Mouse (Mus musculus) gastrocnemius, adult 2 months (tissue): ENCODE measurements around the gene Spesp1. TPM values are rescaled to one million over a fixed set of nuclear protein-coding genes. Genes with fewer than 3 reads are reported as not detected.

Source experiments
- DNase-seq: peaks from one replicate; pipeline ENCODE4 v3.0.0; 2022
- H3K27ac ChIP-seq: fragments of 200-600 bp; 2 replicates; pipeline ENCODE4 v1.8.1; 2022; ENCODE audit warnings: mild to moderate bottlenecking
- H3K4me3 ChIP-seq: fragments of 200-600 bp; 2 replicates; pipeline ENCODE4 v1.8.1; 2022; ENCODE audit warnings: mild to moderate bottlenecking, moderate library complexity
- CTCF ChIP-seq: fragments of 200-600 bp; IDR thresholded peaks from 2 replicates; pipeline ENCODE4 v1.8.1; 2022; ENCODE audit warnings: antibody characterized with exemption, mild to moderate bottlenecking, moderate library complexity
- intact Hi-C: fragments of 180-260 bp; cut with DNase I; formaldehyde crosslinking; loops from one replicate; pipeline ENCODE4 v1.15.1; 2025
- microRNA-seq: library from miRNA; unstranded; fragments of <30 nt; microRNA quantifications from one replicate; pipeline ENCODE4 v1.2.0, GENCODE M21; 2021
- total RNA-seq, 2 experiments: library from RNA; stranded (reverse); gene quantifications; 2 replicates each; pipeline ENCODE4 v1.2.3; 2021

Spesp1 gene
- total RNA-seq, 2 experiments from 2014 or later = not detected

DNA sequence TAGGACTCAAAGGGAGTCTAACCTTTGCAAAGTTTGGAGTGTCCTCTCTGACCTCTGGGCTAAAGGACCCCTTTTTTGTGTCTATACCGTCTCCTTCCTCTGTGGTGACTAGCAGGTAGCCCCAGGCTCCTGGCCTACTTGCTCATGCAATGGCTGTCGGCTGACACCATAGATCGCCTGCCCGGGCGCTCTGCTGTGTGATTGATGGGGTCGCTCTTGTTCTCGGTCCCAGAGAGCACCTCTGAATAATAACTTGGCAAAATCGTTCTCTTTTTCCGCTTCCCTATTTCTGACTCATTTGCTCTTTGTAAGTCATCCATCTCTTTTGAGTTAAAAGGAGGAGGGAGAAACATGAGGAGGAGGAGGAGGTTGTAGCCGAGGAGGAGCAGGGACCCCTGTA is 42.0 kb downstream of the Spesp1 start:
- intact Hi-C loops = loop anchor here (5.0 kb wide), 1 partner anchor 118 kb away; the partner anchor contains the start of gene Glce
- no peak for DNase-seq
- no peak for TF ChIP-seq CTCF
- Histone ChIP-seq H3K4me3 (no peak overlapping the region), H3K27ac (no peak overlapping the region)

DNA sequence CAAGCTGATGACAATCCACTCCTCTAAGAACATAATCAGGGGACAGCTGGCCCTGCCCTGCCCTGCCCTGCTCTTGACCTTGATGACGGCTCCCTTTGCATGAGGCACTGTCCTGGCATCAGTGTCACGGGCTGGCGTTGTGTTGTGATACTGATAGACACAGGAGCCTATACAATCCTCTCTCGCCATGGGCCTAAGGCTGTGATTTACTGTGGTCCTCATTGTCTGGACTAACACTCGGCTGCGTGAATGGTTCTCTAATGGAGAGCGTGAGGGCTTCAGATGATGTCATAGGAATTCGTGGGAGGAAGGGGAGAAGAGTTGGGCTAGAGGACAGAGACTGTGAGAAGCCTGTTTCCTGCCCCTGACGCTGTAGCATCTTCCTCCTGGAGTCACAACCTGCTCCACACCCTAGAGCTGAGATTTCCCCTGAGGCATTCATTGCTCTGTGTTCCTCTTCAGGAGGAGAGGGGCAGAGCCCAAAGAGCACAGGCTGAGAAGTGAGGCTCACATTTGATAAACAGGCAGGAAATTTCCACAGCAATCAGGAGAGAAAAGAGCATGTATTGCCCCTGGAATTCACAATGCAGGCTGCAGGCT is 44.5 kb downstream of the Spesp1 start:
- intact Hi-C loops = no loop called here
- Histone ChIP-seq H3K4me3 (no peak overlapping the region), H3K27ac (peak overlapping the region; percentile 54)
- no peak for DNase-seq
- TF ChIP-seq CTCF = no peak

DNA sequence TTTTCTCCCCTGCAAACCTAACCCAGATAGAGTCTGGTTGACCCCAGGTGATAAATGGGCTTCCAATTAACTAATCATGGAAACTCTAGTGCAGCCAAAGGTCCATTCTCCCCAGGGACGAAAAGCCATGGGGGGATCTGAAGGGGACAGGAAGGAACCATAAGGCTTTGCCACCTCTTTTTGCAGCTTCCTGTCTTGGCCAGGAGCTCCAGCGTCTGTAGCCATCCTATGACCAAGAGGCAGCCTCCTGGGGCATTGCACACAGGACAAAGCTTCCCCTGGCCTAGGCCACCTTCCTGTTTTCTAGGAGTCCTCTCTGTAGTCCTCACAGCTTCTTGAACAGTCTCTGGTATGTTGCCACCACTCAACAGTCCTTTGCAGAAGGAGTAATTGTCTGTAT is 46.5 kb downstream of the Spesp1 start:
- intact Hi-C loops = no loop called here
- Histone ChIP-seq H3K4me3 (no peak overlapping the region), H3K27ac (peak overlapping the region; percentile 10; the same call in 1 of the 2 replicates)
- no peak for DNase-seq
- no peak for TF ChIP-seq CTCF

DNA sequence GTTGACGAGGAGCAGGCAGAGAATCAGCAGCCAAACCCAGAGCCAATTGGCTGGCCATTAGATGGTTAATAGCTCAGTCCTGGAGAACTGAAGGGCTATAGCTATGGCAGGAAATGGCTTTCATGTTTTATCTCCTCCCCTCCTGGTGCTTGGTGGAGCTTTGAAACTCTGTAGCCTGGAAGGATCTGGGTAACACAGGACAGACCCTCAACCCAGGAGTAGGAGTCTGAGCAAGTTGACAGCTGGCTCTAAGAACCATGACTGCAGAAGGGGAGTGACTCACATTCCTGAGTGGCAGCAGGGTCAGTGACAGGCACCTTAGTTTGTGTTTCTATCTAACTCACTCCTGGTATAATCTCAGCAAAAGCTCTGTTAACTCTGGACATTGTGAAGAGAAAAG is 49.4 kb downstream of the Spesp1 start:
- no peak for TF ChIP-seq CTCF
- intact Hi-C loops = no loop called here
- DNase-seq = no peak
- Histone ChIP-seq H3K27ac (no peak overlapping the region), H3K4me3 (no peak overlapping the region)

DNA sequence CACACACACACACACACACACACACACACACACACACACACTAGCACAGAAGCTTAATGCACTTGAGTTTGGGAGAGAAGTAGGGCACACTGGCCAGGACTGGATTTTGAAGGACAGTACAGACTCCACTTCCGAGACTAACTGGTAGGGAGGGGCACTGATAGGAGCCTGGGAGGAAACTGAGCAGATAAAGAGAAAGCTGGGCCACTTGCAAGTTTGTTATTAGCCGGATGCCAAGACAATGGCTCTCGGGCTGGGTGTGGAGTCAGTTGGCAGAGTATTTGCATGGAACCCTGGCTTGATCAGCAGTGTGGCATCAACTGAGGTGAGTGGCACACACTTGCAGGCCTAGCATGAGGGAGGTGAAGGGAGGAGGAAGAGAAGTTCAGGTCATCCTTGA is 51.0 kb downstream of the Spesp1 start:
- no peak for TF ChIP-seq CTCF
- no peak for DNase-seq
- intact Hi-C loops = no loop called here
- Histone ChIP-seq H3K4me3 (no peak overlapping the region), H3K27ac (0 out of 2 replicates have a peak overlapping the region, but pooled peaks have one; percentile 12)

DNA sequence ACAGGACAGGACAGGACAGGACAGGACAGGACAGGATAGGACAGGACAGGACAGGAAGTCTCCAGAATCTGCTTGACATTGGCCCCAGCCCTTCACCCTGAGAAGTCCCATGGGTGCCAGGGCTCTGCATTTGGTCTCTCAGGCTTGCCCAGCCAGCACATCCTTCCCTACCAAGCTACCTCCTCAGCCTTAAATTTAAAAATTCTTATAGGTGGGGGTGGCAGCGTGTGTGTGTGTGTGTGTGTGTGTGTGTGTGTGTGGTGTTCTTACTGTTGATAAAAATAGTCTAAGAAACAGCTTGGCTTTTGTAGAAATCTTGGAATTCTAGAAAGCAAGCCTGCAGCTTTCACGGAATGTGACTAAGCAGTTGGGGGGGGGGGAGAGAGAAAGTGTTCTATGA is 52.0 kb downstream of the Spesp1 start:
- no peak overlapping the region for H3K27ac ChIP-seq
- intact Hi-C loops = no loop called here

DNA sequence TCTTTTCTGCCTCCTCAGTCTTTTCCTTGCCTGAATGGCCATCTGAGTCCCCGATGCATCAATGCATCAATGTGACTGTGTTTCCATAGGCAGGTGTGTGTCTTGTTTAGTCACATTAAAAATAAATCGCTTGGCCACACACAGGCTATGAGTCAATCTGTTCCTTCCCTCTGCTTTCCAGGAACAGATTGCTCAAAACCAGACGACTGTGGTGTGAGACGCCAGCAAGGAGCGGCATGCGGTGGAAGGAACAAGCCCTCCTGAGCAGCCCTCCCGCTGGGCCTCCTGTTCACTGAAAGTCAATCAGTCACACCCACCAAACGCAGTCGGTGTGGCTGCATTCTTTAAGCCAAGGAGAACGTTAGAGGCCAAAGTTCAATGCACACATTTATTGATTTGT is 59.5 kb downstream of the Spesp1 start:
- DNase-seq = no peak
- no peak overlapping the region for H3K27ac ChIP-seq
- no peak for TF ChIP-seq CTCF
- no peak overlapping the region for H3K4me3 ChIP-seq
- intact Hi-C loops = no loop called here

More for the DNA sequence above, 52.0 kb downstream of the Spesp1 start:
- H3K4me3 ChIP-seq = no peak overlapping the region
- DNase-seq = no peak
- no peak for TF ChIP-seq CTCF

DNA sequence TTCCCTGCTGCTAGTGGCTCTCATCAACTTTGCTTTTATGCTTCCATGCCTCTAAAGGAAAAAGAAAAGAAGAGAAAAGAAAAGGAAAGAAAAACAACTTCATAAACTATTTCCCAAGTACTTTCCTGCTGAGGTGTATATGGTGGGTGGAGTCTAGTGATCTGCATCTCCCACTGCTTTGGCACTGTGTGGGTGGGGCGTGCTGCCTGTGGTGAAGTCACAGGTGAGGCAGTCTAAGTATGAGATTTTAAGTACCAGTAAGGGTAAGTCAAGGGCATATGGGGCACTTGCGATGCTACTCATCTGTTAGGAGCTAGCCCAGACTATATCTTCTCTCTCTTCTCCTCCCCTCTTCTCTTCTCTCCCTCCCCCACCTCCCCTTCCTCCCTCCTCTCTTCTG is 60.0 kb downstream of the Spesp1 start:
- DNase-seq = no peak
- H3K4me3 ChIP-seq = no peak overlapping the region
- intact Hi-C loops = no loop called here
- TF ChIP-seq CTCF = no peak
- H3K27ac ChIP-seq = no peak overlapping the region

Small RNA genes lying within 50 kb of the gene (microRNA-seq; reads per million reads assigned to microRNA genes)
- not detected for gene Gm25603

Other genes starting within 250 kb of the Spesp1 start
- 1 to 10 TPM; 6.1 to 8.9 TPM for gene Glce, start 159.6 kb downstream of the Spesp1 start, total RNA-seq
- 10 to 100 TPM; 62.8 to 88.2 TPM for gene Anp32a, start 59.1 kb upstream of the Spesp1 start, total RNA-seq